Mouse (Mus musculus): ENCODE results near the gene Brd1.

Brd1 gene

GRCm38 (mm10) chr15:88686725-88687124, 47.3 kb downstream of the Brd1 start:
- DNase-seq (ENCODE audit: low spot score in 2 of 2) = no peak

- no peak for DNase-seq (ENCODE audit: low spot score in 2 of 2)
Measured at GRCm38 (mm10) chr15:88684039-88684438, 50.0 kb downstream of the Brd1 start.

- DNase-seq (ENCODE audit: low spot score in 2 of 2) = no peak
Measured at GRCm38 (mm10) chr15:88680931-88681330, 53.1 kb downstream of the Brd1 start.

GRCm38 (mm10) chr15:88677568-88677967, 56.5 kb downstream of the Brd1 start:
- DNase-seq (ENCODE audit: low spot score in 2 of 2) = no peak

DNA sequence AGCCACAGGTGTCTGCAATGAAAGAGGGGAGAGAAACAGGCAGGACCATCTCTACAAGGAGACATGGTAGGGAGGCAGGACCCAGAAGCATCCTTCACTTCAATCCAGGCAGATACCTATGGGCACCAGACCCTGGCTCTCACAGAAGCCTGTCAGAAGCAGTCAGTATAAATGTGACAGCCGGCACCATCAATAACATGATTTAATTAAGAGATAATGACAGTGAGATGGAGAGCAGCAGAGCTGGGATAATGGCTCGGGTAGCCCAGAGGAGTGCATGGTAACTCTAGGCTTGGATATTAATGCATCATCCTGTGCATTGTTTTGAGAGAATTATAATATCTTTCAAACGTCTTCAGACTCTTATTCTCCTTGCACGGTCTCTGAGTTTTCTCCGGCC, 58.0 kb downstream of the Brd1 start:
- DNase-seq (ENCODE audit: low spot score in 2 of 2) = no peak

DNA sequence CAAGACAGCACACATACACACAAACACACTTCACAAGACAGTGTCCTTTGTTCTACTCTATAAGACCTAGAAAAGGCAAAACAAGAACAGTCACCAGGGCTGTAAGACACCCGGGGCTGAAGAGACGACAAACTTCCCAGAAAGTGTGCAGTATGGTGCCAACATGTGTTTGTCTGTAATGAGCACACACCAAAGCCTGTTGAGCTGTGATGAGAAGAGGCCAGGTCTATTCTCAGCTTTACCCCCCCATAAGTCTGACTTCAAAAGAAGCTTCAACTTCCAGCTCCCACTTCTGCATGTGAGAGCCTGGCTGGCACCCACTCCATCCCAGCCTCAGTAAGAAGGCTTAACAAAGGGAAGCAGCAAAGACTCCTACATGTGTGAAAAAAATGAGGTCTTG, 65.3 kb downstream of the Brd1 start:
- DNase-seq (ENCODE audit: low spot score in 2 of 2) = no peak

DNA sequence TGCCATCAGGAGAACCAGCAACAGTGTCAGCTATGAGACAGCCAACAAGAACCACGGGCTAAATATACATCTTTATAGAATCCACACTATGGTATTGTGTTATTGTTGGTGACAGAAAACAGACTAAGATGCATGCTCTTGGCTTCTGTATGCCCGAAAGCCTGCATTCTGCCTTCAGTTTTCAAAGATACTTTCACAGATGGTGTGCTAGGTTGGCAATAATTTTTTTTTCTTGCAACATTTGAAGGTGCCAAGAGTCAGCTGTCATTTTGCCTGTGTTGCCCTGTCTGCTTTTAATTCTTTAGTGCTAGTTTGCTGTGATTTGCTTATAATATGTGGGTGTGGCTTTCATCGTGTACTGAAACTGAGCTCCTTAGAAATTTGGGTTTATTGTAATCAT, 66.4 kb downstream of the Brd1 start:
- DNase-seq (ENCODE audit: low spot score in 2 of 2) = no peak

DNA sequence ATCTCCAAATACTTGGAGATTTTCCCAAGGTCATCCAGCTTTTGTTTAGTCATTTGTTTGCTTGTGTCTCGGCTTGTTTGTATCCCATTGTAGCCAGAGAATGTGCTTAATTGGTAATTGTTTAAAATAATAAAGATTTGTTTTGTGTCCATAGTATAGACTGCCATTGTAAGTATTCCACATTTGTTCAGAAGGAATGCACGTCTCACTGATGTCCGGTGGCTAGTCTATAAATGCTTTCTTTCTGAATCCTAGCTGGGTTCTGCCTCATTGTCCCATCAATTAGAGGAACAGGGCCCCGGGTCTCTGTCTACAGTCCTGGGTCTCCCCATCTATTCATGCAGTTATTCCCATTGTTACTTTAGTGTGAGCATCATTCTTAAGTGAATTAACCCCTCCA, 68.2 kb downstream of the Brd1 start:
- DNase-seq (ENCODE audit: low spot score in 2 of 2) = no peak

DNA sequence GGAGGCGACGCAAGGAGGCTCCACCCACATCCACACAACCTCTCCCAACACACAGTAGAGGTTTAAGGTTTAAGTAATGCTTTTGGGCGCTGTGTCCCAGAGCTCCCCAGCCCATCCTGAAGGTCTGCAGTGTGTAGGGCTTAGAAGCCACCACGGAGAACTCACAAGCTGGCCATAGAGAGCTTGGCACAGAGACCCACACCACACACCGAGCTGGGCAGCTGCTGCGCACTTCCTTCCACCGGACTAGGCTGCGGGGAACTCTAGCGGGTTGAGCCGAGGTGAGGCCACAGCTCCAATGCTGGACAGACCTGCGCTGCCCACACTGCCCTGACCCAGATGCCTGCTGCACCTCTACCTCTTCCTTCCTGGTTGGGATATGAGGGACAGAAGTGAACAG, 71.0 kb downstream of the Brd1 start:
- DNase-seq (ENCODE audit: low spot score in 2 of 2) = no peak

DNA sequence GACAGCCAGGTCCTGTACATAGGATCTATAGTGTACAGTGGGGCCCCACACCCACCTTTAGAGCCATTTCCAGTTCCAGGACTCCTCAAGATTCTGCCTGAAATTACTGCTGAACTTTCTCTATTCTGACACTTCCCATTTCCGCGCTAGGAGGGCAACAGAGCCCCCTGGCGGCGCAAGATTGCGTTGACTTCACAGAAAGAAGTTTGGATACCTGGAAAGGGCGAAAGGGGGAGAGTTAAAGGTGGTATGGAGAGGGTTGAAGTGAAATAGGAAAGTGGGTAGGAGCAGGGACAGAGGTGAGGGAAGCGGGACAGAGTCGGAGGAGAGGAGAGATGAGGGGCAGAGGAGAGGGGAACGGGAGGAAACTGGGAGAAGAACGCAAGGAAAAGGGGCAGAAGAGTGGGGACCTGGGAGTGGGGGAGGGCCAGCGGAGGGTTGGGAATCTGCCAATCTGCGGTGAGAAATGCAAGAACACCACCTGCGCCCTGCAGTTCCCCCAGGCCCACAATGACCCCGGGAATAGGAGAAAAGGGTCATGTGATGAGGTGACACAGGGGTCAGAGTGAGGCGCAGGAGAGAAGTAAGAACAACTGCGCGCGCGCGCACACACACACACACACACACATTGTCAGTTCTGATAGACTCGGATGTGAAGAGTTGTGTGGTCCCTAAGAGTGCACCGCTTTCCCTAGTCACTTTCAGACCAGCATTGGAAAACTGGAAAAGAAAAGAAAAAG, 71.8 kb downstream of the Brd1 start:
- DNase-seq (ENCODE audit: low spot score in 2 of 2) = no peak

GRCm38 (mm10) chr15:88661654-88662053, 72.4 kb downstream of the Brd1 start:
- no peak for DNase-seq (ENCODE audit: low spot score in 2 of 2)

GRCm38 (mm10) chr15:88652006-88652405, 82.0 kb downstream of the Brd1 start:
- DNase-seq (ENCODE audit: low spot score in 2 of 2) = no peak

- peak; percentile 64 to 72 for DNase-seq (ENCODE audit: low spot score in 2 of 2)
Measured at GRCm38 (mm10) chr15:88651019-88651418, 83.0 kb downstream of the Brd1 start.
